Mouse (Mus musculus): ENCODE measurements around the gene Nos2.

- TF ChIP-seq GATA1 (IDR thresholded peaks at IDR 0.05; ENCODE audit: low read length), result no peak
- TF ChIP-seq TAL1 (IDR thresholded peaks at IDR 0.05; ENCODE audit: low read length), result no peak
Measured at GRCm38 (mm10) chr11:79002551-79002951, 82.0 kb downstream of the Nos2 start.
